Mouse (Mus musculus) mouse trophoblast stem cell (cell line): Measurements from ENCODE around the gene Magea2.
"Not testable (repeated sequence)": the region's sequence is repeated elsewhere in the genome, so short reads cannot be mapped to it uniquely, and the experiment has no call there.

ENCODE experiments used
- in situ Hi-C, 2 experiments: fragments of 300-500 bp; cut with MseI, MboI; formaldehyde crosslinking; loops; 2 replicates in 1 of 2; 3 replicates in 1 of 2; pipeline ENCODE4 v1.15.1; 2025

Gene Magea2

DNA sequence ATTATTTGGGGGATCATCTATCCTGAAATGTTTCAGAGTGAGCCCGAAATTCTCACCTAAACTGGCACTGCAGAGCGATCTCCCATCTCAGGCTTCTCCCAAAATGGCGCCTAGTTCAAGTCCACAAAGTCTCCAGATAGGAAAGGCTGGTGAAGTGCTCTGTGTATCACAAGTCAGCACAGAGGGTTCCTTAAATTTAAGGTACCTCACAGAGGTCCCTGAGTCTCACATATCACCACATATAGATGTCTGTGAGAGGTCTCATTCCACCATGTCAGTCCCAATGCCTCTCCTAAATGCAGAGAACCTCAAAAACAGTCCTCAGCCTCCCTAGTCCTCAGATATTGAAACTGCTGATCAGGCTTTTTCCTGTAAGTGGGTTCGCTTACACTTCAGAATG is at the start of gene Magea2:
Magea2 (minus strand) TSS at position 101 of the 400 bp plus-strand sequence.
- in situ Hi-C loops = not testable (repeated sequence)

GRCm38 (mm10) chrX:155128312-155128711 is 34.8 kb upstream of the Magea2 start, which contains the start of gene Cldn34b2:
Cldn34b2 (minus strand) TSS chrX:155128412.
- in situ Hi-C loops = not testable (repeated sequence)

- in situ Hi-C loops = no loop called here
Observed at GRCm38 (mm10) chrX:155098024-155098423, 4.6 kb upstream of the Magea2 start.

GRCm38 (mm10) chrX:155089693-155090092 is 3.8 kb downstream of the Magea2 start, which contains the start of gene Magea1:
Magea1 (minus strand) TSS chrX:155089793.
- in situ Hi-C loops = not testable (repeated sequence)

GRCm38 (mm10) chrX:155063045-155063444 is 30.4 kb downstream of the Magea2 start, which contains the start of gene Magea5:
Magea5 (minus strand) TSS chrX:155063145.
- in situ Hi-C loops = loop anchor here in 1 of 2 experiments (25.0 kb wide), 1 partner anchor 101 kb away; no protein-coding TSS in a partner anchor

- in situ Hi-C loops = not testable (repeated sequence)
Observed at GRCm38 (mm10) chrX:154995750-154996149, 97.7 kb downstream of the Magea2 start, which contains the start of gene Magea8. Magea8 (minus strand) TSS chrX:154995850.
